Mouse (Mus musculus) forebrain, embryonic 16.5 days (tissue): ENCODE measurements around the gene Slc25a20. TPM values are rescaled to one million over a fixed set of nuclear protein-coding genes. Genes with fewer than 3 reads are reported as not detected.

ENCODE experiments used
- ATAC-seq: fragments of 200-750 bp; cut with Nextera tagmentation; 2 replicates; pipeline ENCODE4 v1.8.0; 2017; ENCODE audit warnings: mild to moderate bottlenecking, moderate library complexity
- H3K27ac ChIP-seq: fragments of 300-500 bp; sonication (generic); 2 replicates; pipeline ENCODE4 v1.5.1; 2014; ENCODE audit warnings: low read length, control low read depth
- H3K27me3 ChIP-seq: fragments of 300-500 bp; sonication (generic); replicated peaks from 2 replicates; pipeline ENCODE4 v1.6.1; 2014; ENCODE audit warnings: low read length; ENCODE audit not compliant: control insufficient read depth, insufficient read depth
- H3K36me3 ChIP-seq: fragments of 300-500 bp; sonication (generic); 2 replicates; pipeline ENCODE4 v1.6.1; 2014; ENCODE audit not compliant: control insufficient read depth, insufficient read depth
- H3K4me1 ChIP-seq: fragments of 300-500 bp; sonication (generic); replicated peaks from 2 replicates; pipeline ENCODE4 v1.6.1; 2014; ENCODE audit warnings: low read length; ENCODE audit not compliant: control insufficient read depth, insufficient read depth
- H3K4me2 ChIP-seq: fragments of 300-500 bp; sonication (generic); 2 replicates; pipeline ENCODE4 v1.6.1; 2014; ENCODE audit warnings: mild to moderate bottlenecking, low read length, control low read depth
- H3K4me3 ChIP-seq: fragments of 300-500 bp; sonication (generic); replicated peaks from 2 replicates; pipeline ENCODE4 v1.5.1; 2014; ENCODE audit warnings: mild to moderate bottlenecking, low read length, control low read depth
- H3K9ac ChIP-seq: fragments of 300-500 bp; sonication (generic); replicated peaks from 2 replicates; pipeline ENCODE4 v1.6.1; 2014; ENCODE audit warnings: low read depth, low read length, control low read depth
- H3K9me3 ChIP-seq: fragments of 300-500 bp; sonication (generic); 2 replicates; pipeline ENCODE4 v1.6.1; 2016; ENCODE audit warnings: low read length; ENCODE audit not compliant: control insufficient read depth
- WGBS: fragments of 180-500 bp; shearing (Covaris S2); extraction: QIAGEN DNeasy Blood & Tissue Kit; methylation state at CpG from one replicate; pipeline ENCODE4 v1.1.7; 2014; 5-methylcytosine and 5-hydroxymethylcytosine counted together
- microRNA-seq: library from miRNA; unstranded; fragments of <30 nt; microRNA quantifications from one replicate; pipeline ENCODE4, GENCODE M21; 2017
- polyA plus RNA-seq: library from polyadenylated mRNA; unstranded; fragments of >200 nt; fragmentation: Nextera tagmentation; extraction: Ambion mirVana; gene quantifications from 2 replicates; pipeline ENCODE4 v1.2.1, GENCODE M21; 2015

Gene Slc25a20
- polyA plus RNA-seq, 1 experiment from 2014 or later = 47.8 TPM

DNA sequence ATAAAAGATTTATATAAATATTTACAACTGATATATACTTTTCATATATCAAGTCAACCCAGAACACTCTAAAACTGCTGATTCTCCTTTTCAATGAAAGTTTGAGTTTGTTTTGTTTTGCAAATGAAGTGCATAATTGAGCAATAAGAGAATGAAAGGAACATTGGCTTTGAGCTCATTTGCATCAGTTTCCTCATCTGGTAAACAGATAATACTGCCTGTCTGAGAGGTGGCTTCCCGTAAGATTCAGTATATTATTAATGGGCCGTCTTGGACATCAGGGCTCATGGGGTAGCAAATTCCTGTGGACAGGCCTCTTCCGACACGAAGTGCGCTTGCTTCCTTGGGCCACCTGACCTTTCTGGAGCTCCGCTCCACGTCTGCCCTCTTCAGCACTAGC, 48.9 kb downstream of the Slc25a20 start:
- WGBS = 81% methylated on average over 7 of the region's 7 CpGs
- H3K4me1 ChIP-seq = no peaks in the 10 kb centered on the region
- no peak overlapping the region for H3K27ac ChIP-seq
- no peak overlapping the region for H3K9ac ChIP-seq
- H3K4me2 ChIP-seq = no peak overlapping the region
- ATAC-seq = no peak
- H3K27me3 ChIP-seq = no peaks in the 10 kb centered on the region
- H3K4me3 ChIP-seq = no peak overlapping the region
- H3K36me3 ChIP-seq = no peaks in the 10 kb centered on the region
- no peaks in the 10 kb centered on the region for H3K9me3 ChIP-seq

DNA sequence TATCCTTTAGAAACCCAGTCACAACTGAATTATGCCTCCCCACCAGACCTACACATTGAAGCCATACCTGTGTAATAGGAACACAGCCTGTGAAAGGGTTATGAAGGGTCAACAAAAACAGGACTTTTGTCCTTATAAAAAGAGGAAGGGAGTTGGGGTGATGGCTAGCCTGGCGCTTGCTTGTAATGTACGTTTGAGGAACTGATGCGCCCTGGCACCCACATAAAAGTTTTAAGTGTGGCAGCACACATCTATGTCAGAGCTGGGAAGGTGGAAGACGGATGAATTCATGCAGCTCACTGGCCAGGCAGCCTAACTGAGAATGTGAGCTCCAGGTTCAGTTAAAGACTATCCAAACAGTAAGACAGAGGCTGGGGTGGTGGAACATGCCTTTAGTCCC, 54.3 kb downstream of the Slc25a20 start:
- no peak overlapping the region for H3K4me2 ChIP-seq
- no peaks in the 10 kb centered on the region for H3K4me1 ChIP-seq
- 94% methylated on average over 4 of the region's 4 CpGs for WGBS
- no peak overlapping the region for H3K27ac ChIP-seq
- H3K36me3 ChIP-seq = peaks cover 3% of the 10 kb centered on the region; the same call in 1 of the 2 replicates
- no peak overlapping the region for H3K4me3 ChIP-seq
- H3K27me3 ChIP-seq = no peaks in the 10 kb centered on the region
- no peaks in the 10 kb centered on the region for H3K9me3 ChIP-seq
- no peak for ATAC-seq
- H3K9ac ChIP-seq = no peak overlapping the region

DNA sequence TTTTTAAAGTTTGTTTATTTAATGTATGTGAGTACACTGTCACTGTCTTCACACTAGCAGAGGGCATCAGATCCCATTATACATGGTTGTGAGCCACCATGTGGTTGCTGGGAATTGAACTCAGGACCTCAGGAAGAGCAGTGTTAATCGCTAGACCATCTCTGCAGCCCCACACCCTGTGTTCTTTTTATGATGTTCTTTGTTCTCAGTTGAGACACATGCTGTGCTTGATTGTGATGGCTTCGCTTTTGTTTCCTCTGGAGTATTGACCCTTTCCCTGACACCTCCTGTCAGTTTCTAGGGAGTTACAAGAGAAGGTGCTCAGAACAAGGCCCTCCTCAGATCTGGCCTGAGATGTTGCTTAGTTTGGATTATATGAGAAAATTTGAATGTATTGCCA, 61.9 kb downstream of the Slc25a20 start:
- WGBS = 22% methylated on average over 2 of the region's 2 CpGs
- no peak for ATAC-seq
- Histone ChIP-seq H3K36me3 (peaks cover 5% of the 10 kb centered on the region; the same call in 1 of the 2 replicates), H3K9me3 (no peaks in the 10 kb centered on the region), H3K4me3 (no peak overlapping the region), H3K9ac (no peak overlapping the region), H3K4me2 (no peak overlapping the region), H3K4me1 (no peaks in the 10 kb centered on the region), H3K27me3 (no peaks in the 10 kb centered on the region), H3K27ac (no peak overlapping the region; the same call in 1 of the 2 replicates)

DNA sequence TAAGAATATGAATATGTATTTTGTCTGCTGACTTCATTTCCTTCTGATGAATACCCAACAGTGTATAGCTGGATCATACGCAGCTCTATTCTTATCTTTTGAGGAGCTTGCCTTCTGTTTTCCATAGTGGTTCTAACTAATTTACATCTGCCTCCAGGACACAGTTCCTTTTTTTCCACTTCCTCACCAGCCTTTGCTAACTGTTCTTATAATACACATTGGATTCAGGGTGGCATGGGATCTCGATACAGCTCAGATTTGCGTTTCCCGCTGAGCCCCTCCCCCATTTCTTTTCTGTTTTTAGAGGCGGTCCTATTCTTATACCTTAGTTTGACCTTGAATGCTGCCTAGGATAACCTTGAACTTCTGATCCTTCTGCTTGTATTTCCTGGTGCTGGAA, 64.2 kb downstream of the Slc25a20 start:
- ATAC-seq = no peak
- 89% methylated on average over 5 of the region's 5 CpGs for WGBS
- Histone ChIP-seq H3K27ac (no peak overlapping the region), H3K36me3 (0 out of 2 replicates have a peak, but pooled peaks cover 2% of the 10 kb centered on the region), H3K4me2 (no peak overlapping the region), H3K4me3 (no peak overlapping the region), H3K9ac (no peak overlapping the region), H3K4me1 (no peaks in the 10 kb centered on the region), H3K9me3 (no peaks in the 10 kb centered on the region), H3K27me3 (no peaks in the 10 kb centered on the region)

DNA sequence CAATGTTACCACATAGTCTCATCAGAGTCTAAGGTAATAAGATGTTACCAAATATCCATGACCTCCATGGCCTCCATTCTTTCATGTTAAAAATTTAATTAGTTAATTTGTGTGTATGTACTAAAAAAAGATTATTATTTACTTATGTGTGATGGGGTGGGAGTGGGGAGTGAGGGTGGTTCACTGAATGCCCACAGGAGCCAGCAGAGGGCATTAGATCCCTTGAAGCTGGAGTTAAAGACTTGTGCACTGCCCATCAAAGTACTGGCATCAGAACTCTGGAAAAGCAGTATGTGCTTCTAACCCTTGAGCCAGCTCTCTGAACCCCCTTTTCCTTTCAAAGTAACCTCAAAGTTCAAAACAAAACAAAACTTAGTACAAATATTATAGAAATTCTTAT, 67.2 kb downstream of the Slc25a20 start:
- Histone ChIP-seq H3K4me3 (no peak overlapping the region), H3K9me3 (no peaks in the 10 kb centered on the region), H3K4me2 (no peak overlapping the region), H3K4me1 (no peaks in the 10 kb centered on the region), H3K9ac (no peak overlapping the region), H3K27me3 (no peaks in the 10 kb centered on the region), H3K36me3 (no peaks in the 10 kb centered on the region; the same call in 1 of the 2 replicates), H3K27ac (no peak overlapping the region)
- no peak for ATAC-seq

DNA sequence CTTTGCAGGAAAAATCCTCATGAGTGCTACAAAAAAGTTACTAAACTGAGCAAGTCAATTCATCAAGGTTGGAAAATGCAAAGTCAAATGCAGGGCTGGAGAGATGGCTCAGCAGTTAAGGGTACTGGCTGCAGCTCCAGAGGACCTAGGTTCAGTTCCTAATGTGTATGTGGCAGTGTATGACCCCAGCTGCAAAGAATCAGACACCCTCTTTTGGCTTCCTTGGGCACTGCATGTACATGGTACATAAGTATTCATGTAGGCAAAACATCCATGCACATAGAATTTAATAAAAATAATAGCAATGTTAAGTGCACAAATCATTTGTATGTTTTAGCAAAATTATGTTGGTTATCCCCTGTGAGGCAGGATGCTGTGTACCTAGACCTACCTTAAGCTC, 70.6 kb downstream of the Slc25a20 start:
- Histone ChIP-seq H3K4me3 (no peak overlapping the region), H3K4me2 (no peak overlapping the region), H3K36me3 (no peaks in the 10 kb centered on the region; the same call in 1 of the 2 replicates), H3K9me3 (no peaks in the 10 kb centered on the region), H3K27ac (no peak overlapping the region), H3K4me1 (no peaks in the 10 kb centered on the region), H3K9ac (no peak overlapping the region), H3K27me3 (no peaks in the 10 kb centered on the region)
- no peak for ATAC-seq

Small RNA genes within 50 kb of the gene (microRNA-seq; reads per million reads assigned to microRNA genes)
- not detected for gene Gm26298

Other genes with a start within 250 kb of the Slc25a20 start
- 0.96 and 0.99 TPM in 2 replicates for gene Ccdc36, start 233.6 kb upstream of the Slc25a20 start, polyA plus RNA-seq
- gene BC048562, start 225.6 kb upstream of the Slc25a20 start, polyA plus RNA-seq = not detected in 2 replicates
- 61.4 and 68.7 TPM in 2 replicates for gene Ccdc71, start 201.6 kb upstream of the Slc25a20 start, polyA plus RNA-seq
- gene Klhdc8b, start 200.5 kb upstream of the Slc25a20 start, polyA plus RNA-seq = 42.6 and 55.6 TPM in 2 replicates
- gene Lamb2, start 182.4 kb upstream of the Slc25a20 start, polyA plus RNA-seq = 17.6 and 23.4 TPM in 2 replicates
- 85.9 and 91.5 TPM in 2 replicates for gene Usp19, start 171.5 kb upstream of the Slc25a20 start, polyA plus RNA-seq
- 69.1 and 71.5 TPM in 2 replicates for gene Qars, start 154.4 kb upstream of the Slc25a20 start, polyA plus RNA-seq
- 152 and 164 TPM in 2 replicates for gene Qrich1, start 145.3 kb upstream of the Slc25a20 start, polyA plus RNA-seq
- 118 and 128 TPM in 2 replicates for gene Impdh2, start 101.8 kb upstream of the Slc25a20 start, polyA plus RNA-seq
- 68.9 and 77.4 TPM in 2 replicates for gene Ndufaf3, start 94.7 kb upstream of the Slc25a20 start, polyA plus RNA-seq
- 258 and 296 TPM in 2 replicates for gene Dalrd3, start 92.2 kb upstream of the Slc25a20 start, polyA plus RNA-seq
- 209 and 267 TPM in 2 replicates for gene Wdr6, start 83.3 kb upstream of the Slc25a20 start, polyA plus RNA-seq
- gene P4htm, start 64.4 kb upstream of the Slc25a20 start, polyA plus RNA-seq = 21.9 and 23.6 TPM in 2 replicates
- 59.9 and 61.8 TPM in 2 replicates for gene Arih2, start 12.7 kb upstream of the Slc25a20 start, polyA plus RNA-seq
- 37.6 and 41.3 TPM in 2 replicates for gene Prkar2a, start 27.2 kb downstream of the Slc25a20 start, polyA plus RNA-seq
- 183 and 224 TPM in 2 replicates for gene Ip6k2, start 121.7 kb downstream of the Slc25a20 start, polyA plus RNA-seq
- 20.5 and 35.1 TPM in 2 replicates for gene Nckipsd, start 146.3 kb downstream of the Slc25a20 start, polyA plus RNA-seq
- gene Celsr3, start 164.2 kb downstream of the Slc25a20 start, polyA plus RNA-seq = 18.9 and 22.3 TPM in 2 replicates
- 11.5 and 13.8 TPM in 2 replicates for gene Slc26a6, start 191.2 kb downstream of the Slc25a20 start, polyA plus RNA-seq